Mouse (Mus musculus) embryonic facial prominence, embryonic 10.5 days (tissue): ENCODE data around the gene Gprin1. TPM values are rescaled to one million over a fixed set of nuclear protein-coding genes. Genes with fewer than 3 reads are reported as not detected.
A peak's percentile ranks its signal among the peaks of the same experiment; 100 is the strongest.

Experiments used
- DNase-seq: peaks from one replicate; pipeline ENCODE4 v3.0.0-alpha.2; 2017; ENCODE audit warnings: low spot score
- H3K27ac ChIP-seq: fragments of 300-500 bp; sonication (generic); replicated peaks from 2 replicates; pipeline ENCODE4 v1.5.1; 2016; ENCODE audit warnings: mild to moderate bottlenecking
- H3K27me3 ChIP-seq: fragments of 300-500 bp; sonication (generic); replicated peaks from 2 replicates; pipeline ENCODE4 v1.6.1; 2016; ENCODE audit warnings: low read depth, mild to moderate bottlenecking; ENCODE audit not compliant: poor library complexity, severe bottlenecking
- H3K36me3 ChIP-seq: fragments of 300-500 bp; sonication (generic); replicated peaks from 2 replicates; pipeline ENCODE4 v1.6.1; 2016; ENCODE audit warnings: mild to moderate bottlenecking, moderate library complexity
- H3K4me1 ChIP-seq: fragments of 300-500 bp; sonication (generic); 2 replicates; pipeline ENCODE4 v1.6.1; 2016
- H3K4me3 ChIP-seq: fragments of 300-500 bp; sonication (generic); 2 replicates; pipeline ENCODE4 v1.5.1; 2016; ENCODE audit warnings: mild to moderate bottlenecking, moderate library complexity
- H3K9me3 ChIP-seq: fragments of 300-500 bp; sonication (generic); 2 replicates; pipeline ENCODE4 v1.6.1; 2016; ENCODE audit warnings: mild to moderate bottlenecking
- WGBS: fragments of 180-500 bp; shearing (Covaris S2); methylation state at CpG from one replicate; pipeline ENCODE4 v1.1.7; 2016; 5-methylcytosine and 5-hydroxymethylcytosine counted together
- polyA plus RNA-seq: library from polyadenylated mRNA; unstranded; fragments of >200 nt; fragmentation: Nextera tagmentation; extraction: Ambion mirVana; gene quantifications from 2 replicates; pipeline ENCODE4 v1.2.1, GENCODE M21; 2016

The Gprin1 gene
- polyA plus RNA-seq, 1 experiment from 2014 or later: 0.66 TPM

- 86% methylated on average over 4 of the region's 4 CpGs for WGBS
- no peaks in the 10 kb centered on the region for H3K36me3 ChIP-seq
- peaks cover 23% of the 10 kb centered on the region for H3K27me3 ChIP-seq
- H3K9me3 ChIP-seq: no peaks in the 10 kb centered on the region
- no peak within 1 kb of the TSS for H3K4me3 ChIP-seq
- H3K27ac ChIP-seq: no peak within 1 kb of the TSS
- peaks cover 2% of the 10 kb centered on the region; the same call in 1 of the 2 replicates for H3K4me1 ChIP-seq
- DNase-seq: no peak
Observed at GRCm38 (mm10) chr13:54783698-54784097, 34.0 kb upstream of the Gprin1 start, which contains the start of gene Eif4e1b. TSS of gene Eif4e1b (plus strand) at chr13:54783998.

- no peaks in the 10 kb centered on the region for H3K4me1 ChIP-seq
- H3K36me3 ChIP-seq: no peaks in the 10 kb centered on the region
- no peak overlapping the region for H3K27ac ChIP-seq
- no peaks in the 10 kb centered on the region for H3K9me3 ChIP-seq
- WGBS: 39% methylated on average over 2 of the region's 2 CpGs
- DNase-seq: no peak
- no peak overlapping the region for H3K4me3 ChIP-seq
- H3K27me3 ChIP-seq: peaks cover 19% of the 10 kb centered on the region
Observed at GRCm38 (mm10) chr13:54783235-54783634, 33.6 kb upstream of the Gprin1 start.

GRCm38 (mm10) chr13:54781086-54781485 lies 31.4 kb upstream of the Gprin1 start:
- no peaks in the 10 kb centered on the region for H3K4me1 ChIP-seq
- no peak overlapping the region for H3K27ac ChIP-seq
- WGBS: 89% methylated on average over 3 of the region's 3 CpGs
- no peaks in the 10 kb centered on the region for H3K36me3 ChIP-seq
- H3K27me3 ChIP-seq: no peaks in the 10 kb centered on the region
- no peaks in the 10 kb centered on the region for H3K9me3 ChIP-seq
- no peak overlapping the region for H3K4me3 ChIP-seq
- no peak for DNase-seq

GRCm38 (mm10) chr13:54780592-54780991 lies 30.9 kb upstream of the Gprin1 start:
- H3K27me3 ChIP-seq: no peaks in the 10 kb centered on the region
- no peak for DNase-seq
- H3K9me3 ChIP-seq: no peaks in the 10 kb centered on the region
- no peaks in the 10 kb centered on the region for H3K36me3 ChIP-seq
- WGBS: 85% methylated on average over 3 of the region's 3 CpGs
- H3K4me1 ChIP-seq: no peaks in the 10 kb centered on the region
- no peak overlapping the region for H3K4me3 ChIP-seq
- H3K27ac ChIP-seq: no peak overlapping the region

GRCm38 (mm10) chr13:54767012-54767411 lies 17.3 kb upstream of the Gprin1 start:
- H3K36me3 ChIP-seq: no peaks in the 10 kb centered on the region
- H3K27ac ChIP-seq: no peak overlapping the region
- peaks cover 58% of the 10 kb centered on the region for H3K27me3 ChIP-seq
- peaks cover 19% of the 10 kb centered on the region for H3K4me1 ChIP-seq
- DNase-seq: no peak
- no peak overlapping the region for H3K4me3 ChIP-seq
- whole genome bisulfite sequencing: 79% methylated on average over 4 of the region's 4 CpGs
- H3K9me3 ChIP-seq: no peaks in the 10 kb centered on the region

GRCm38 (mm10) chr13:54766192-54766768 lies 16.6 kb upstream of the Gprin1 start, which contains the start of gene Sncb:
TSS of gene Sncb (minus strand) at chr13:54766595.
- WGBS: 1% methylated on average over 35 of the region's 35 CpGs
- DNase-seq: peak; percentile 79
- no peak within 1 kb of the TSS; the same call in 1 of the 2 replicates for H3K27ac ChIP-seq
- H3K4me1 ChIP-seq: peaks cover 19% of the 10 kb centered on the region
- peaks cover 66% of the 10 kb centered on the region for H3K27me3 ChIP-seq
- no peaks in the 10 kb centered on the region for H3K9me3 ChIP-seq
- H3K36me3 ChIP-seq: no peaks in the 10 kb centered on the region
- peak within 1 kb of the TSS; percentile 51 for H3K4me3 ChIP-seq

GRCm38 (mm10) chr13:54765281-54766191 lies 15.9 kb upstream of the Gprin1 start:
- Histone ChIP-seq H3K27me3 (peaks cover 73% of the 10 kb centered on the region), H3K9me3 (no peaks in the 10 kb centered on the region), H3K27ac (no peak overlapping the region; the same call in 1 of the 2 replicates), H3K36me3 (no peaks in the 10 kb centered on the region), H3K4me3 (peak overlapping the region; percentile 51), H3K4me1 (peaks cover 22% of the 10 kb centered on the region)
- 5% methylated on average over 44 of the region's 44 CpGs for WGBS
- peak; percentile 20 for DNase-seq

- Histone ChIP-seq H3K4me3 (no peak overlapping the region), H3K27me3 (peaks cover 87% of the 10 kb centered on the region), H3K4me1 (peaks cover 47% of the 10 kb centered on the region), H3K27ac (no peak overlapping the region), H3K9me3 (no peaks in the 10 kb centered on the region), H3K36me3 (no peaks in the 10 kb centered on the region)
- 77% methylated on average over 7 of the region's 7 CpGs for WGBS
- no peak for DNase-seq
Observed at GRCm38 (mm10) chr13:54760906-54761305, 11.2 kb upstream of the Gprin1 start.

- Histone ChIP-seq H3K4me1 (peaks cover 40% of the 10 kb centered on the region), H3K36me3 (no peaks in the 10 kb centered on the region), H3K4me3 (no peak overlapping the region), H3K27ac (no peak overlapping the region), H3K9me3 (no peaks in the 10 kb centered on the region), H3K27me3 (peaks cover 87% of the 10 kb centered on the region)
- peak; percentile 53 for DNase-seq
- 55% methylated on average over 8 of the region's 8 CpGs for WGBS
Observed at GRCm38 (mm10) chr13:54760164-54760795, 10.6 kb upstream of the Gprin1 start.

GRCm38 (mm10) chr13:54759496-54759895 lies 9.8 kb upstream of the Gprin1 start:
- WGBS: 8% methylated on average over 7 of the region's 7 CpGs
- no peak for DNase-seq
- H3K36me3 ChIP-seq: no peaks in the 10 kb centered on the region
- H3K27ac ChIP-seq: no peak overlapping the region
- H3K9me3 ChIP-seq: no peaks in the 10 kb centered on the region
- H3K4me3 ChIP-seq: peak overlapping the region; percentile 59
- peaks cover 85% of the 10 kb centered on the region for H3K27me3 ChIP-seq
- peaks cover 36% of the 10 kb centered on the region for H3K4me1 ChIP-seq

- peaks cover 36% of the 10 kb centered on the region for H3K4me1 ChIP-seq
- H3K4me3 ChIP-seq: peak overlapping the region; percentile 59
- no peak for DNase-seq
- WGBS: under 1% methylated on average over 29 of the region's 29 CpGs
- H3K27ac ChIP-seq: no peak overlapping the region
- H3K36me3 ChIP-seq: no peaks in the 10 kb centered on the region
- peaks cover 84% of the 10 kb centered on the region for H3K27me3 ChIP-seq
- H3K9me3 ChIP-seq: no peaks in the 10 kb centered on the region
Observed at GRCm38 (mm10) chr13:54758756-54759470, 9.2 kb upstream of the Gprin1 start.
